Mouse (Mus musculus) neural tube, embryonic 13.5 days (tissue): Measurements from ENCODE around the gene Rpl3l. TPM values are rescaled to one million over a fixed set of nuclear protein-coding genes. Genes with fewer than 3 reads are reported as not detected.

Experiments
- ATAC-seq: fragments of 200-750 bp; cut with Nextera tagmentation; 2 replicates; pipeline ENCODE4 v1.8.0; 2017; ENCODE audit warnings: low read depth, mild to moderate bottlenecking, moderate TSS enrichment, moderate library complexity
- H3K27ac ChIP-seq: fragments of 300-500 bp; sonication (generic); replicated peaks from 2 replicates; pipeline ENCODE4 v1.5.1; 2015; ENCODE audit warnings: moderate library complexity, mild to moderate bottlenecking, inconsistent platforms
- H3K27me3 ChIP-seq: fragments of 300-500 bp; sonication (generic); 2 replicates; pipeline ENCODE4 v1.6.1; 2015; ENCODE audit warnings: mild to moderate bottlenecking, inconsistent platforms
- H3K36me3 ChIP-seq: fragments of 300-500 bp; sonication (generic); 2 replicates; pipeline ENCODE4 v1.6.1; 2015; ENCODE audit warnings: mild to moderate bottlenecking, inconsistent platforms
- H3K4me1 ChIP-seq: fragments of 300-500 bp; sonication (generic); replicated peaks from 2 replicates; pipeline ENCODE4 v1.6.1; 2015; ENCODE audit warnings: inconsistent platforms
- H3K4me2 ChIP-seq: fragments of 300-500 bp; sonication (generic); 2 replicates; pipeline ENCODE4 v1.6.1; 2015; ENCODE audit warnings: inconsistent platforms, mild to moderate bottlenecking, moderate library complexity
- H3K4me3 ChIP-seq: fragments of 300-500 bp; sonication (generic); 2 replicates; pipeline ENCODE4 v1.5.1; 2015; ENCODE audit warnings: mild to moderate bottlenecking, inconsistent platforms
- H3K9ac ChIP-seq: fragments of 300-500 bp; sonication (generic); 2 replicates; pipeline ENCODE4 v1.6.1; 2015; ENCODE audit warnings: moderate library complexity, mild to moderate bottlenecking, inconsistent platforms
- H3K9me3 ChIP-seq: fragments of 300-500 bp; sonication (generic); 2 replicates; pipeline ENCODE4 v1.6.1; 2016; ENCODE audit warnings: inconsistent platforms
- WGBS: fragments of 180-500 bp; shearing (Covaris S2); methylation state at CpG from one replicate; pipeline ENCODE4 v1.1.7; 2015; 5-methylcytosine and 5-hydroxymethylcytosine counted together
- polyA plus RNA-seq: library from polyadenylated mRNA; unstranded; fragments of >200 nt; fragmentation: Nextera tagmentation; extraction: Ambion mirVana; gene quantifications from 2 replicates; pipeline ENCODE4 v1.2.1, GENCODE M21; 2015

Gene Rpl3l
- polyA plus RNA-seq, 1 experiment from 2014 or later = not detected

- ATAC-seq = no peak
- no peaks in the 10 kb centered on the region for H3K36me3 ChIP-seq
- H3K27ac ChIP-seq = no peak overlapping the region
- H3K9me3 ChIP-seq = no peaks in the 10 kb centered on the region
- H3K4me2 ChIP-seq = no peak overlapping the region
- H3K9ac ChIP-seq = no peak overlapping the region
- peaks cover 13% of the 10 kb centered on the region for H3K4me1 ChIP-seq
- peaks cover 88% of the 10 kb centered on the region for H3K27me3 ChIP-seq
- WGBS = 34% methylated on average over 4 of the region's 4 CpGs
- no peak overlapping the region for H3K4me3 ChIP-seq
Observed at GRCm38 (mm10) chr17:24751528-24751927, 23.9 kb downstream of the Rpl3l start.

DNA sequence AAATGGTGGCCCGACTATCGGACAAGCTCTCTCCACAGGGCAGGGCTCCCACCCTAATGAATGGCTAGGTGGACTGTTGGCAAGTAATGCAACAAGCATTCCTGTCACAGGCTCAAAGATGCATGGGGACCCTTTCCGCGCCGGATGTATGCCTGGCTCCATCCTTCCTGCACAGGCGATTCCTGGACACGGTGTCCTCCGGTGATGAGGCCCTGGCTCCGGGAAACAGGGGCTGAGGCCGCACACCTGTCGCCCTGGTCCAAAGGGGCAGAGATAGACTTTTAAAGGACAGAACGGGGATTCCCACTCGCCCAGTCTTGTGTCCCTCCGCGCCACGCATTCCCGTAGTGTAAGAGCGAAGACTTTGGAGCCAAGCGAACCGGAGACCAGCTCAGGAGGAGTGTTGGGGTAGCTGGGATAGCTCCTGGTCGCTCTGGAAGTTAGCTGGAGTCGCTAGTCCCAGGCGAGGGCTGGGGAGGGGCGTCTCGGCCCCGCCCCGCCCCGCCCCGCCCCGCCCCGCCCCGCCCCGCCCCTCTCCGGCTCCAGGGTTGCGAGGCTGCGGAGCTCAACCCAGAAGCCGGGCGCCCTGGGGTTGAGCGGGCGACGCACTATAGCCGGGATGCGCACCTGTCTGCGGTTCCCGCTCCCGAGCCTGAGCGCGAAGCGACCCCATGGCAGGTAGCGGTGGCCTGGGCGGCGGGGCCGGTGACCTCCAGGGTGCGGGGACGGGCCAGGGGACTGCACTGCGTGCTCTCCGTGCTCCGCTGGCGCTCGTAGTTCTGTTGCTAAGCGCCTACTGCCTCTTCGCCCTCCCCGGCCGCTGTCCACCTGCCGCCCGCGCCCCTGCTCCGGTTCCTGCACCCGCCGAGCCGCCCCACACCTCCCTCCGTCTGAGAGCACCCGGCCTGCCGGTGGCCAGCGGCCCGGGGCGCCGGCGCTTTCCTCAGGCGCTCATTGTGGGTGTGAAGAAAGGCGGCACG is 25.1 kb downstream of the Rpl3l start, which contains the start of gene Hs3st6:
Hs3st6 (plus strand) TSS at position 574 of the 980 bp plus-strand sequence.
- peak within 1 kb of the TSS; percentile 83 for H3K4me2 ChIP-seq
- H3K36me3 ChIP-seq = no peaks in the 10 kb centered on the region
- peak within 1 kb of the TSS; percentile 60 for H3K9ac ChIP-seq
- H3K9me3 ChIP-seq = no peaks in the 10 kb centered on the region
- peak within 1 kb of the TSS; percentile 45 for H3K4me3 ChIP-seq
- H3K27me3 ChIP-seq = peaks cover 82% of the 10 kb centered on the region
- 1% methylated on average over 82 of the region's 82 CpGs for WGBS
- peaks cover 13% of the 10 kb centered on the region for H3K4me1 ChIP-seq
- H3K27ac ChIP-seq = no peak within 1 kb of the TSS
- peak; percentile 79 for ATAC-seq

DNA sequence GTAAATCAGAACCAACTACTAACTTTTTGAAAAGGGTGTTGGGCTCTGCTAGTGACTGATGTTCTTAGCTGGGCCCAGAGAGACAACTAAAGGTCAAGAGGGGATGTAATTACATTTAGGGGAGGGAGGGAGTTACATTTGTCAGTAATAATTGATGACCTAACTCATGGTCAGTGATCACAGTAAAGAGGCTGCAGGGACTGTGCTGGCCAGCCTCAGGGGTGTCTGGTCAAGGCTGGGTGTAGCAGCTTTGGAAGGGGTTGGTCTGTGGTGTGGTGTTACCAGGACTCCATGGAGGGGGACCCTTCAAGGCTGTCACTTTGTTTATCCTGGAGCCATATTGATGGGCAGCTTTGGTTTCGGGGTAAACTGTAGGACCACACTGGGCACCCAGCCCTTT is 29.8 kb downstream of the Rpl3l start:
- Histone ChIP-seq H3K4me2 (no peak overlapping the region), H3K4me3 (no peak overlapping the region), H3K9ac (no peak overlapping the region), H3K4me1 (peaks cover 10% of the 10 kb centered on the region), H3K27ac (no peak overlapping the region), H3K36me3 (no peaks in the 10 kb centered on the region), H3K27me3 (peaks cover 43% of the 10 kb centered on the region), H3K9me3 (no peaks in the 10 kb centered on the region)
- ATAC-seq = no peak
- 94% methylated on average over 1 of the region's 1 CpGs for WGBS

DNA sequence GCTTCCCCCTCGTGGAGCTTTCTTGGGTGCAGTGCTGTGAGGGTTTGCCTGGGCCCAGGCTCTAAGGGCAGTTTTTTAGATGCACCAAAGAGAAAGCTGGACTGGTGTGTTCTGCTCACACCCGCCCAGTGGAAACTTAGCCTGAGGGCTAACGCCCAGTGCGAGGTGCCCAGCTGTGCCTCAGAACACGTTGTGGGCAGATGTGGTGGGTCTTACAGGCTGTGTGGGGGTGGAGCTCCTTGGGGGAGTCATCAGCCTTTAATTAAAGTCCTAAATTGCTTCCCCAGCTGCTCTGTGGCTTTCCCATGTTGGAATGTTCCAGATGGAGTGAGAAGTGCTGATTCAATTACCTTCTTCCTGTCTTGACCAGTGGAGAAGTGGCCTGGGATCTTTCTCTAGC is 33.5 kb downstream of the Rpl3l start:
- H3K4me1 ChIP-seq = no peaks in the 10 kb centered on the region
- no peaks in the 10 kb centered on the region for H3K36me3 ChIP-seq
- ATAC-seq = no peak
- WGBS = 44% methylated on average over 5 of the region's 5 CpGs
- no peak overlapping the region for H3K27ac ChIP-seq
- peaks cover 6% of the 10 kb centered on the region for H3K27me3 ChIP-seq
- no peaks in the 10 kb centered on the region for H3K9me3 ChIP-seq
- H3K4me3 ChIP-seq = no peak overlapping the region
- no peak overlapping the region for H3K4me2 ChIP-seq
- no peak overlapping the region for H3K9ac ChIP-seq

DNA sequence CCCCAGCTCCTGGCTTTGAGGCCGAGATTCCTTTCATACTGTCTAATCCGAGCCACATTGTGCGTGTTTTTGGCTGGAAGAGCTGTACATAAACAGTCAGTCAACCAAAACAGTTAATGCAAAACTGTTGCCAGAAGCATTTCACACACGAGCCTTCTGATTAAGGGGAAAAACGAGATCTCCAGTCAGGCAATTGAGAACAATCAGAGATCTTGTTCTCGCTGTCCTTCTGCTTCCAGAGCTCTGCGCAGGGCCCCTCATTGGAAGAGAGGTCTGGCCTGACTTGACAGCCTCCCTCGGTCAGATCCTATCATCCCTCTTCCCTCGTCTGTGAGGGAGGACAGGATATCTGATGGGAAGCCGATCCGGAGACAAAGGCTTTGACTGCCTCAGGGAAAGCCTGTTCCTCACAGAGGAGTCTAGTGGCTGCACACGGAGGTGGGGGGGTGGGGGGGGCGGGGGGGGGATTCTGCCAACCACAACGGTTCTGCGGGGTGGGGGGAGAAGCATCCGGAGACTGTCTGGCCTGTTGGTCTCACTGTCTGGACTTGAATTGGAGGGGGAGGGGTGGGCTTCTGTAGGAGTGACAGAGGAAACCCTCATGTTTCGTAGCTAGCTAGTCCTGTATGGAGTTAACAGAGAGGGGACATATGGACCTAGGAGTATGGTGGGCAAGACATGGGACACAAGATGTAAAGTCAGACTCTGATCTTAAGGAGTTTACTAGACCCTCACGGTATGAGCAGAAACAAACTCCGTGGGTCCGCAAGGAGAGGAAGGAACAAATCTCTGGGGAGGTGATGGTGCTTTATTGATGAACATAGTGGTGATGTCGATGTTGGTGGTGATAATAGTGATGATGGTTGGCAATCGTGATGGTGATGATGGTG is 37.6 kb downstream of the Rpl3l start:
- H3K27ac ChIP-seq = no peak overlapping the region
- H3K9ac ChIP-seq = no peak overlapping the region
- no peaks in the 10 kb centered on the region for H3K36me3 ChIP-seq
- H3K4me1 ChIP-seq = no peaks in the 10 kb centered on the region
- WGBS = 65% methylated on average over 21 of the region's 22 CpGs
- H3K4me3 ChIP-seq = no peak overlapping the region
- peaks cover 5% of the 10 kb centered on the region; the same call in 1 of the 2 replicates for H3K27me3 ChIP-seq
- ATAC-seq = no peak
- no peak overlapping the region for H3K4me2 ChIP-seq
- H3K9me3 ChIP-seq = no peaks in the 10 kb centered on the region

DNA sequence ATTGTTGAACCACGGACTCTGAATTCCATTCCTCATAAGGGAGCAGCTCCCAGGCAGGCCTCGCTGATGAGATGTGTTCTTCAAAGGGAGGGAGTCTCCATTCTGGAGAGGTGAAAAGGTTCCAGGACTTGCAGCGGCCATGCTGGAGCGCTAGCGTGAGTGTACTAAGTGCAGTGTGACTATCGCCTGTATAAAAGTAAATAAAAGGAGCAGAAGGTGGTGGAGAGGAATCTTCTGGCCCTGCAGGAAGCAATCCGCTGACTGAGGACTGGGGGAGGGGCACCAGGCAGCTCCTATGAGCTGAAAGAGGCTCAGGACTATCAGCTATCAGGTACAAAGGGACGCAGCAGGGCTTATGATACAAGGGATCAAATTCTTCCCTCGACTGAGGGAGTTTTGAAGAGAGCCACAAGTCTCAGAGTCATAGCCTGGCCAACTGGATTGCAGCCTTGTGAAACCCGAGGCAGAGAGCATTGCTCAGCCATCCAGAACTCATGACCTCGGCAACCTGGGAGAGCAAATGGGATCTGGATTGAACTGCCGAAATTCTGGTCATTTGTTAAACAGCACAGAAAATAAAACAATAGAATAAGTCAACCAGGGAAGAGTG is 38.8 kb downstream of the Rpl3l start:
- 34% methylated on average over 12 of the region's 12 CpGs for WGBS
- ATAC-seq = no peak
- no peak overlapping the region for H3K4me2 ChIP-seq
- H3K4me1 ChIP-seq = no peaks in the 10 kb centered on the region
- peaks cover 5% of the 10 kb centered on the region; the same call in 1 of the 2 replicates for H3K27me3 ChIP-seq
- H3K36me3 ChIP-seq = no peaks in the 10 kb centered on the region
- H3K9ac ChIP-seq = no peak overlapping the region
- H3K9me3 ChIP-seq = no peaks in the 10 kb centered on the region
- H3K4me3 ChIP-seq = no peak overlapping the region
- no peak overlapping the region for H3K27ac ChIP-seq

DNA sequence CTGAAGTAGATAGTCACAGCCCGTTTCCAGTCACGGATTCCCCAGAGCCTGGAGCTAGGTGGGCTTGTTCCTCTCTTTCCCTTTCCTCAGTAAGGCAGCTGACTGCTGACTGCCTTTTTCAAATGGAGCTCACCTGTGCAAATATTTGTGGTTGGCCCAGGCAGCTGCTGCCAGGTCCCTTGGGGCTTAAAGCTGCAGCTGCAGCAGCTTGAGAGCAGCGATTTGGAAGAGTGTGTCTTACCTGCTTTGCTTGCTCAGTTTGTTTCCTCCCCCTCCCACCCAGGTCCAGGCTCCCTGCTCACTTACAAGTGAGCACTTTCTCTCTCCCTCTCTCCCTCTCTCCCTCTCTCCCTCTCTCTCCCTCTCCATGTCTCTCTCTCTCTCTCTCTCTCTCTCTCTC is 41.5 kb downstream of the Rpl3l start:
- H3K27me3 ChIP-seq = peaks cover 5% of the 10 kb centered on the region; the same call in 1 of the 2 replicates
- WGBS = 47% methylated on average over 3 of the region's 3 CpGs
- no peaks in the 10 kb centered on the region for H3K36me3 ChIP-seq
- no peak overlapping the region for H3K27ac ChIP-seq
- H3K9me3 ChIP-seq = no peaks in the 10 kb centered on the region
- no peak overlapping the region for H3K9ac ChIP-seq
- H3K4me1 ChIP-seq = no peaks in the 10 kb centered on the region
- no peak overlapping the region for H3K4me3 ChIP-seq
- H3K4me2 ChIP-seq = no peak overlapping the region
- no peak for ATAC-seq

- Histone ChIP-seq H3K4me3 (no peak overlapping the region), H3K9ac (no peak overlapping the region), H3K4me1 (no peaks in the 10 kb centered on the region), H3K27me3 (peaks cover 6% of the 10 kb centered on the region; the same call in 1 of the 2 replicates), H3K9me3 (no peaks in the 10 kb centered on the region), H3K4me2 (no peak overlapping the region), H3K27ac (no peak overlapping the region), H3K36me3 (no peaks in the 10 kb centered on the region)
- no peak for ATAC-seq
- 83% methylated on average over 5 of the region's 5 CpGs for WGBS
Observed at GRCm38 (mm10) chr17:24773241-24773640, 45.6 kb downstream of the Rpl3l start.

DNA sequence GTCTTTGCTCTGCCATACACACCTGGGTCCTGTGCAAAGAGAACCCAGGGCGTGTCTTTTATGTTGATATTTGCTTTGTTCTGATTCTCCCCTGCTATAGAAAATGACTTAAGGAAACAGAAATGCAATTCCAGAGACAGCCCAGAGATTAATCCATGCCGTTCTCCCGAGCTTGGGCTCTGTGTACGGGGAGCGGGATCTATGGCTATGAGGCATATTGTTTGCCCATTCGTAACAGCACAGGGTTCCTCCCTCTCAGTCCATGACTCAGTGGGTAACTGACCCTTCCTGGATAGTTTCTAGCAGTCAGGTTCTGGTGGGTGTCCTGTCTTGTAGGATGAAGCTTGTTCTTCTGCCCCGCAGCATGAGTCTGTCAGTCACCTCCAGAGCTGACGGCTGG is 47.6 kb downstream of the Rpl3l start:
- Histone ChIP-seq H3K4me2 (no peak overlapping the region), H3K4me3 (no peak overlapping the region), H3K27ac (no peak overlapping the region), H3K9me3 (no peaks in the 10 kb centered on the region), H3K36me3 (no peaks in the 10 kb centered on the region), H3K27me3 (0 out of 2 replicates have a peak, but pooled peaks cover 3% of the 10 kb centered on the region), H3K4me1 (no peaks in the 10 kb centered on the region), H3K9ac (no peak overlapping the region)
- ATAC-seq = no peak
- 84% methylated on average over 8 of the region's 8 CpGs for WGBS

DNA sequence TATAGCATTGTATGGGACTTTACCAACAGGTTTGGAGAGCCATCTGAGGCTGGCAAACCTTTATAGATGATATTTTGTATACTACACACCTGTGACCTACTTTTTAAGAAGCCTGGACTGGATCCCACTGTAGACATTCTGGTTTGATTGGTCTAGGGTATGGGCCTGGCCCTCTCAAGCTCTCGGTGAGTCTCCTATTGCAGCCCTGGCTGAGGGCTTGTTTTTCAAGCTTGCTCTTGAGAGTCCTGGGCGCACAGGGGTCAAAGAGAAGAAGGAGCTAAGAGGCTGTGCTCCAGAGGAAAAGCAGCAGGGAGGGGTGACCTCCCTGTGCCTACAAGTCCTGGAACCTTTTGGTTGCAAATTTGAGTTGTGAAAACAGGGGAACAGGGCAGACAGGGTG is 49.5 kb downstream of the Rpl3l start:
- WGBS = 79% methylated on average over 2 of the region's 2 CpGs
- H3K36me3 ChIP-seq = no peaks in the 10 kb centered on the region
- no peaks in the 10 kb centered on the region for H3K4me1 ChIP-seq
- H3K9me3 ChIP-seq = no peaks in the 10 kb centered on the region
- no peak overlapping the region for H3K4me3 ChIP-seq
- H3K4me2 ChIP-seq = no peak overlapping the region
- no peak for ATAC-seq
- 0 out of 2 replicates have a peak, but pooled peaks cover 3% of the 10 kb centered on the region for H3K27me3 ChIP-seq
- H3K27ac ChIP-seq = no peak overlapping the region
- H3K9ac ChIP-seq = no peak overlapping the region

DNA sequence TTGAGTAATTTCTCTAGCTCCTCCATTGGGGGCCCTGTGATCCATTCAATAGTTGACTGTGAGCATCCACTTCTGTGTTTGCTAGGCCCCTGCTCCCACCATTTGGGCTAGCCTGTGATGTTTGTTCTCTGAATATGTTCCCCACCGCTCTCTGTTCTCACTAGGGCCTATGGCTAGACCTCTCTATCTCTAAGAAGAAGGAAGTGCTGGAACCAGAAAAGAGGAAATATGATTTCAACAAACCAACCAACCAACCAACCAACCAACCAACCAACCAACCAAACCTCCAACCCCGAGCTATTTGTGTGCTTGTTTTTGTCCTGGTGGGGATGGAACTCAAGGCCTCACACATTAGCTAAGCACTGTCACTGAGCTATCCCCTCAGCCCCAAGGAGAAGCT is 53.2 kb downstream of the Rpl3l start:
- Histone ChIP-seq H3K4me2 (no peak overlapping the region), H3K9me3 (no peaks in the 10 kb centered on the region), H3K4me1 (no peaks in the 10 kb centered on the region), H3K4me3 (no peak overlapping the region), H3K9ac (no peak overlapping the region), H3K36me3 (no peaks in the 10 kb centered on the region), H3K27ac (no peak overlapping the region), H3K27me3 (no peaks in the 10 kb centered on the region)
- 79% methylated on average over 2 of the region's 2 CpGs for WGBS
- no peak for ATAC-seq
